Mouse (Mus musculus): ENCODE results near the gene Rsph6a.

Gene Rsph6a

GRCm38 (mm10) chr7:19078732-19079131 is 24.2 kb downstream of the Rsph6a start:
- no peak for DNase-seq (ENCODE audit: low spot score in 2 of 2)

GRCm38 (mm10) chr7:19080451-19080950 is 26.0 kb downstream of the Rsph6a start:
- DNase-seq (ENCODE audit: low spot score in 2 of 2): no peak

GRCm38 (mm10) chr7:19082171-19082570 is 27.7 kb downstream of the Rsph6a start:
- no peak for DNase-seq (ENCODE audit: low spot score in 2 of 2)

- no peak for DNase-seq (ENCODE audit: low spot score in 2 of 2)
These were observed 28.6 kb downstream of the Rsph6a start for GRCm38 (mm10) chr7:19083096-19083495.

GRCm38 (mm10) chr7:19083701-19084100 is 29.2 kb downstream of the Rsph6a start, which contains the start of gene Dmpk:
Dmpk (plus strand) TSS chr7:19083849.
- DNase-seq (ENCODE audit: low spot score in 2 of 2): no peak

GRCm38 (mm10) chr7:19084277-19084771 is 29.8 kb downstream of the Rsph6a start:
- no peak for DNase-seq (ENCODE audit: low spot score in 2 of 2)

GRCm38 (mm10) chr7:19084921-19085473 is 30.5 kb downstream of the Rsph6a start:
- no peak for DNase-seq (ENCODE audit: low spot score in 2 of 2)

GRCm38 (mm10) chr7:19085495-19085894 is 31.0 kb downstream of the Rsph6a start:
- DNase-seq (ENCODE audit: low spot score in 2 of 2): no peak

GRCm38 (mm10) chr7:19086042-19086441 is 31.6 kb downstream of the Rsph6a start:
- no peak for DNase-seq (ENCODE audit: low spot score in 2 of 2)

GRCm38 (mm10) chr7:19086760-19087159 is 32.3 kb downstream of the Rsph6a start:
- no peak for DNase-seq (ENCODE audit: low spot score in 2 of 2)

GRCm38 (mm10) chr7:19088813-19089212 is 34.3 kb downstream of the Rsph6a start:
- peak in 1 of 2 experiments; percentile 53 for DNase-seq (ENCODE audit: low spot score in 2 of 2)

- DNase-seq (ENCODE audit: low spot score in 2 of 2): no peak
These were observed 37.4 kb downstream of the Rsph6a start for GRCm38 (mm10) chr7:19091913-19092312.

GRCm38 (mm10) chr7:19092381-19093173 is 38.1 kb downstream of the Rsph6a start:
- no peak for DNase-seq (ENCODE audit: low spot score in 2 of 2)

GRCm38 (mm10) chr7:19093174-19093521 is 38.7 kb downstream of the Rsph6a start:
- peak; percentile 64 to 68 for DNase-seq (ENCODE audit: low spot score in 2 of 2)

- DNase-seq (ENCODE audit: low spot score in 2 of 2): peak; percentile 79 to 84
These were observed 39.3 kb downstream of the Rsph6a start for GRCm38 (mm10) chr7:19093537-19094385.

- DNase-seq (ENCODE audit: low spot score in 2 of 2): no peak
These were observed 40.0 kb downstream of the Rsph6a start, which contains the start of gene Six5 for GRCm38 (mm10) chr7:19094471-19094825. Six5 (plus strand) TSS chr7:19094594.

GRCm38 (mm10) chr7:19094826-19095750 is 40.6 kb downstream of the Rsph6a start:
- no peak for DNase-seq (ENCODE audit: low spot score in 2 of 2)

GRCm38 (mm10) chr7:19095751-19096110 is 41.2 kb downstream of the Rsph6a start:
- DNase-seq (ENCODE audit: low spot score in 2 of 2): no peak

GRCm38 (mm10) chr7:19096421-19096976 is 42.0 kb downstream of the Rsph6a start:
- DNase-seq (ENCODE audit: low spot score in 2 of 2): no peak

GRCm38 (mm10) chr7:19097217-19097616 is 42.7 kb downstream of the Rsph6a start:
- no peak for DNase-seq (ENCODE audit: low spot score in 2 of 2)

GRCm38 (mm10) chr7:19097863-19098262 is 43.4 kb downstream of the Rsph6a start:
- DNase-seq (ENCODE audit: low spot score in 2 of 2): no peak

Measured in frontal cortex, postnatal 36 days (tissue).